Mouse (Mus musculus) macrophage (primary cell): ENCODE results near the gene Ppdpf. TPM values are rescaled to one million over a fixed set of nuclear protein-coding genes. Genes with fewer than 3 reads are reported as not detected.

Experiments used
- H3K27ac ChIP-seq: fragments of 350-480 bp; formaldehyde crosslinking; 2 replicates; pipeline ENCODE4 v1.9.0; 2021
- H3K36me3 ChIP-seq: fragments of 350-480 bp; formaldehyde crosslinking; 2 replicates; pipeline ENCODE4 v1.9.0; 2021; ENCODE audit errors: inconsistent target
- H3K4me3 ChIP-seq: fragments of 350-480 bp; formaldehyde crosslinking; 2 replicates; pipeline ENCODE4 v1.9.0; 2021; ENCODE audit errors: inconsistent target
- H3K79me2 ChIP-seq: fragments of 350-480 bp; formaldehyde crosslinking; 2 replicates; pipeline ENCODE4 v1.9.0; 2021; ENCODE audit errors: inconsistent target
- WGBS: methylation state at CpG from one replicate; pipeline ENCODE4 v1.1.7; 2026; ENCODE audit warnings: inconsistent platforms; ENCODE audit not compliant: missing documents; 5-methylcytosine and 5-hydroxymethylcytosine counted together
- polyA plus RNA-seq: library from polyadenylated mRNA; stranded (reverse); fragments of 250-400 nt; gene quantifications from 3 replicates; pipeline ENCODE4 v1.2.4, GENCODE M21; 2018; ENCODE audit warnings: inconsistent platforms

The Ppdpf gene
- polyA plus RNA-seq, 1 experiment from 2014 or later = 67.9 TPM

- Histone ChIP-seq H3K79me2 (no peaks in the 10 kb centered on the region), H3K36me3 (no peaks in the 10 kb centered on the region), H3K4me3 (no peak within 1 kb of the TSS), H3K27ac (no peak within 1 kb of the TSS)
- 8% methylated on average over 24 of the region's 25 CpGs for WGBS
Measured at GRCm38 (mm10) chr2:181219538-181220216, 32.6 kb downstream of the Ppdpf start, which contains the start of gene Fndc11. TSS of gene Fndc11 (plus strand) at chr2:181220013.

- Histone ChIP-seq H3K27ac (no peak overlapping the region), H3K36me3 (no peaks in the 10 kb centered on the region), H3K4me3 (no peak overlapping the region), H3K79me2 (no peaks in the 10 kb centered on the region)
- WGBS = no CpG with 5 or more reads among the region's 2 CpGs
Measured at GRCm38 (mm10) chr2:181220361-181220760, 33.3 kb downstream of the Ppdpf start.

- Histone ChIP-seq H3K79me2 (no peaks in the 10 kb centered on the region), H3K4me3 (no peak overlapping the region), H3K36me3 (peaks cover 39% of the 10 kb centered on the region), H3K27ac (no peak overlapping the region)
- WGBS = 92% methylated on average over 2 of the region's 2 CpGs
Measured at GRCm38 (mm10) chr2:181224994-181225393, 37.9 kb downstream of the Ppdpf start.

GRCm38 (mm10) chr2:181227122-181227521, 40.1 kb downstream of the Ppdpf start:
- no peak overlapping the region for H3K27ac ChIP-seq
- WGBS = 78% methylated on average over 3 of the region's 3 CpGs
- peaks cover 59% of the 10 kb centered on the region for H3K36me3 ChIP-seq

GRCm38 (mm10) chr2:181228335-181228734, 41.3 kb downstream of the Ppdpf start:
- Histone ChIP-seq H3K4me3 (no peak overlapping the region), H3K36me3 (peaks cover 72% of the 10 kb centered on the region), H3K27ac (no peak overlapping the region), H3K79me2 (peaks cover 8% of the 10 kb centered on the region; the same call in 1 of the 2 replicates)
- 38% methylated on average over 1 of the region's 1 CpGs for WGBS

More at GRCm38 (mm10) chr2:181227122-181227521, 40.1 kb downstream of the Ppdpf start:
- no peak overlapping the region for H3K4me3 ChIP-seq
- no peaks in the 10 kb centered on the region; the same call in 1 of the 2 replicates for H3K79me2 ChIP-seq

- peaks cover 99% of the 10 kb centered on the region for H3K36me3 ChIP-seq
- 94% methylated on average over 20 of the region's 20 CpGs for WGBS
Measured at GRCm38 (mm10) chr2:181231171-181231570, 44.1 kb downstream of the Ppdpf start.

GRCm38 (mm10) chr2:181233443-181233842, 46.4 kb downstream of the Ppdpf start:
- Histone ChIP-seq H3K79me2 (peaks cover 44% of the 10 kb centered on the region; the same call in 1 of the 2 replicates), H3K36me3 (peaks cover 95% of the 10 kb centered on the region), H3K27ac (no peak overlapping the region), H3K4me3 (no peak overlapping the region)
- 94% methylated on average over 15 of the region's 15 CpGs for WGBS

More at GRCm38 (mm10) chr2:181231171-181231570, 44.1 kb downstream of the Ppdpf start:
- Histone ChIP-seq H3K4me3 (no peak overlapping the region), H3K79me2 (peaks cover 36% of the 10 kb centered on the region; the same call in 1 of the 2 replicates), H3K27ac (no peak overlapping the region)

GRCm38 (mm10) chr2:181234680-181235079, 47.6 kb downstream of the Ppdpf start:
- 93% methylated on average over 11 of the region's 11 CpGs for WGBS

GRCm38 (mm10) chr2:181235681-181236566, 48.9 kb downstream of the Ppdpf start:
- Histone ChIP-seq H3K4me3 (no peak overlapping the region), H3K79me2 (peaks cover 67% of the 10 kb centered on the region), H3K27ac (no peak overlapping the region), H3K36me3 (peaks cover 94% of the 10 kb centered on the region)
- 96% methylated on average over 23 of the region's 23 CpGs for WGBS

More at GRCm38 (mm10) chr2:181234680-181235079, 47.6 kb downstream of the Ppdpf start:
- no peak overlapping the region for H3K27ac ChIP-seq
- peaks cover 55% of the 10 kb centered on the region for H3K79me2 ChIP-seq
- H3K36me3 ChIP-seq = peaks cover 95% of the 10 kb centered on the region
- H3K4me3 ChIP-seq = no peak overlapping the region

- no peak overlapping the region for H3K27ac ChIP-seq
- peaks cover 79% of the 10 kb centered on the region for H3K36me3 ChIP-seq
- H3K79me2 ChIP-seq = peaks cover 76% of the 10 kb centered on the region
- H3K4me3 ChIP-seq = no peak overlapping the region
- 89% methylated on average over 15 of the region's 17 CpGs for WGBS
Measured at GRCm38 (mm10) chr2:181237251-181238014, 50.4 kb downstream of the Ppdpf start.

GRCm38 (mm10) chr2:181238091-181238610, 51.1 kb downstream of the Ppdpf start:
- peaks cover 72% of the 10 kb centered on the region for H3K36me3 ChIP-seq
- H3K4me3 ChIP-seq = no peak overlapping the region
- H3K27ac ChIP-seq = no peak overlapping the region
- H3K79me2 ChIP-seq = peaks cover 70% of the 10 kb centered on the region
- 96% methylated on average over 10 of the region's 10 CpGs for WGBS
